Mouse (Mus musculus): ENCODE measurements around the gene Wdr25.
A peak's percentile ranks its signal among the peaks of the same experiment; 100 is the strongest.

Gene Wdr25

GRCm38 (mm10) chr12:108894432-108894816 lies 993 bp downstream of the Wdr25 start:
- no peak for DNase-seq (ENCODE audit: low spot score in 2 of 2)

DNA sequence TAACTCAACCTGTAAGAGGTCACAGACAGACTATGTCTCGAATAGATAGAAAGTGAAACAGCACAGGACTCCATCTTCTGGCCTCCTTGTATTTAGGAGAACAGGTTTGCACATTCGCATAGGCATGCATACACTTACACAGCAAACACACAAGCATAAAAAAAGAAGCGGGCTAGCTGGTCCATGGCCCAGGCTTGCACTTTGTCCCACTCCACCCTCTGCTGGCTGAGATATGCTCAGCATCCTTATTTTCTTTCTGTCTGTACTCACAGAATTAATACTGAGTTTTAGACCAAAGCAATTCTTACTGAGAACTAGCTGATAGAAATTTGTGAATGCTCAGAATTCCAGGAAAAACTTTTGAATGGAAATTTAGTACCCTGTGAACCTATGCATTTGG lies 2.6 kb downstream of the Wdr25 start:
- no peak for DNase-seq (ENCODE audit: low spot score in 2 of 2)

DNA sequence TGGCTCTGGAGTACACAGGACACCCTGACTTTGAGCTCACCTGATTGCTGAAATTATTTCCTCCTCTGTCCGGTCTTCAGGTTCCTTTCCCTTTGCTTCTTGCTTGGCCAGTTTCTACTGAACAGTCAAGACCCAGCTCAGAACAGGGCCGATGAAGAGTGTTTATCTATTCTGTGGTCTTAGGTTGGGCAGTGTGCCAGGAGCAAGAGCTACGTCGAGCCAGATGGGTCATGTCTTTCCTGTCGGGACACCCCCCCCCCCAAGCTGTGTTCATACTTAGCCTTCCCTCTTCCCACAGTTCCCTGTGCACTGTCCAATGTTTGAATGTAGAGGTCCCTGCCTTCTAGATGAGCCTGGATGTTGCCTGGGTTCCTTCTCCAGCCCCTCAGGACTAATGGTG lies 7.9 kb downstream of the Wdr25 start:
- DNase-seq (ENCODE audit: low spot score in 2 of 2) = no peak

DNA sequence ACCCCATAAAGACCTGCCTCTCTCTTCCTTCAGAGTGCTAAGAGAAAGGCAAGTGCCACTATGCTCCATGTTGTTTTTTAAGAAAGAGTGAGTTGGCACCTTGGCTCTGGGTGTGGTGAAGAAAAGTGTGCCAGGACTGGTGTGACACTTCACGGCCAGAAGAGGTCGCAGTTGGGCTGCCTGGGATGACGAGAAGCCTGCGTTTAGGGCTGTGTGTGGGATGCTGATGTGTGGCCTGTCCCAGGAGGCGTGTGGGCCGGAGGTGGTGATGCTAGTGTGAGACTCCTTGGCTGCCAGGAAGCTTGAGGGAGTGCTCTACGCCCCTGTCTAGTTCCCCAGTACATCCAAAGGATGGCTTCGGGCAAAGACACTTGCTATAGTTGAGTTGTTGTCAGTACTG lies 9.5 kb downstream of the Wdr25 start:
- DNase-seq (ENCODE audit: low spot score in 2 of 2) = peak; percentile 54 to 55

- peak; percentile 45 to 70 for DNase-seq (ENCODE audit: low spot score in 2 of 2)
Measured at GRCm38 (mm10) chr12:108903600-108904275, 10.3 kb downstream of the Wdr25 start.

DNA sequence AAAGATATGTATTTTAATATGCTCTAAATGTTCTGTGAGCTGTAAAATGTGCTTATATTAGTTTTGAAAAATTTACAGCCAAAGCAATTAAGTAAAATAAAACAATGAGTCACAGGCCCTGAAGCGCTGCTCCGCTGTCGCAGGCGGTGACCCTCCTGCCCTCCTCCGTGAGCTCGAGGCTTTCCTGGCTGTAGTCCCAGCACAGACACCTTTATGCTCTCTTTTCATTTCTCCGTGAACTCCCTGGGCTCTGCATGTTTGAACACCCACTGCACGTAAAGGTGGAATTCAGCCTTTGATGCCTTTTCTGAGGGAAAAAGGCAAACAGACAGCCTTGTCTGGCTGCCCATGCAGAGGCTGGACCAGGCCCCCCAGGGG lies 10.8 kb downstream of the Wdr25 start:
- DNase-seq (ENCODE audit: low spot score in 2 of 2) = no peak

DNA sequence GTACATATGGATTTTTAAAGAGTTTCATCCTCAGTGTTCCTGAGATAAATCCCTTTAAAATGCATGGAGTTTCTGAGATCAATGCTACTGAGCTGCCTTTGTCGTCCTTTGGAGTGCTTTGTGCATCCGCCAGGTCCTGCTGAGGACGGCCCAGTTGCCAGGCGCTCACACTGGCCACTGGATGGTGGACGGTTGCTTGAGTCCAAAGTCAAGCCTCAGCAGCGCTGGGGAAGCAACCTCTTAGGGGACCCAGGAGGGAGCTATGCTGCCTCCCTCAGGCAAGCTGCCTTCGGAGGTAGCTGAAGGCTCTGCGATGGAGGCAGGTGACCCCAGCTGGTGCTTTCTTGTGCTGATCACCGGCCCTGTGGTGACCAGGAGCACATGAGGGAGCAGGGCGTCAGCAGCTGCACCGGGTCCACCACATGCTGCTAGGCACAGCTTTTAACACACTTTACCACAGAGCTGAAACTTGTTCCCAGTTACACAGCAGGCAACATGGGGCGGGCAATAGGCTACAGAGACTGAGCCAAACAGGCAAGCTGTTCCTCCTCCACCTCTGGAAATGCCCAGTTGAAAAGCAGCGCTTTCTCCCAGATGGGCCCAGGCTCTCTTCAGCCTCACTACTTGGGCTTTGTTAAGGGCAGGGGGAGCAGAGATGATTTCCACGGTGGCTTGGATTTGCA lies 12.3 kb downstream of the Wdr25 start:
- DNase-seq (ENCODE audit: low spot score in 2 of 2) = no peak

GRCm38 (mm10) chr12:108906398-108906797 lies 13.0 kb downstream of the Wdr25 start:
- no peak for DNase-seq (ENCODE audit: low spot score in 2 of 2)

DNA sequence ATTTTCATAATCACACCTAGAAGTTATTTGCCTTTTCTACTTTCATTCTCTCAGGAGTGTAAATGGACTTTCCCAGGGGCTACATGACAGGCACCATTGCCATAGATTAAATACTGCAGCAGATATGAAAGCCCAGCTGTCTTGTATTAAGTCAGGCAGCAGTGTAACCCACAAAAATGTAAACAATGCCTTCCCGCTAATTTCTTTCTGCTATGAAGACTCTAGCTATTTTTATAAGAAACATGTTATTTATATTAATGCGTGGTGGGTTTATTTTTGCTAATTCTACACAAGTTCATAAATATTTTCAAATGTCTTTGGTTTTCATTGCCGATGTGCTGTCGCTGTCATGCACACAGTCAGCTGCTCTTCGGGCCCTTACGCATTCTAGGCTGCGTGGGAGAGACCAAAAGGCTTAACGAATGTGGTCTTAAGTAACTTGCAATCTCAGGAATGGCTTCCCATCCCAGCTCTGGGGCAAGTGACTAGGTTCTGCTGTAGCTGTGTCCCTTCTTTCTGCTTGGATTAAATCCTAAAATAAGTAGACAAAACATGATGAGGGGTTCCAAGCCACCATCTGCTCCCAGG lies 16.5 kb downstream of the Wdr25 start:
- DNase-seq (ENCODE audit: low spot score in 2 of 2) = no peak

GRCm38 (mm10) chr12:108912442-108912841 lies 19.0 kb downstream of the Wdr25 start:
- no peak for DNase-seq (ENCODE audit: low spot score in 2 of 2)

DNA sequence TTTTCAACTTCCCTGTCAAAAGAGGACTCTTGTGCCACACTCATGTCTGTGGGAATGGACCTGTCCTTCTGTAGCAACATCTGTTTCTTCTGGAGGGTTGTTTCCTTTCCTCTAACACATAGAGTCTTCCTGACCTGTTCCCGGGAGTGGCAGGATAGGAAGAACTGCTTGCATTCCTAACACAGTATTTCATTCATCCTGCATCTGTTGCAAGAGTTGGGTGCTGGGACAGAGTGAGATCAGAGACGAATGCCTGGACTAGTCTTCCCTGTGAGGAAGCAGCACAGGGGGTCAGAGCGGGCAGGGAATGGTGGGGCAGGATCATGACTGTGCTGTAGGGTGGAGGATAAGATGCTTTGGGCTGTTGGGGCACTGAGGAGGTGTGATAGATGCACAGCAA lies 20.8 kb downstream of the Wdr25 start:
- DNase-seq (ENCODE audit: low spot score in 2 of 2) = no peak

DNA sequence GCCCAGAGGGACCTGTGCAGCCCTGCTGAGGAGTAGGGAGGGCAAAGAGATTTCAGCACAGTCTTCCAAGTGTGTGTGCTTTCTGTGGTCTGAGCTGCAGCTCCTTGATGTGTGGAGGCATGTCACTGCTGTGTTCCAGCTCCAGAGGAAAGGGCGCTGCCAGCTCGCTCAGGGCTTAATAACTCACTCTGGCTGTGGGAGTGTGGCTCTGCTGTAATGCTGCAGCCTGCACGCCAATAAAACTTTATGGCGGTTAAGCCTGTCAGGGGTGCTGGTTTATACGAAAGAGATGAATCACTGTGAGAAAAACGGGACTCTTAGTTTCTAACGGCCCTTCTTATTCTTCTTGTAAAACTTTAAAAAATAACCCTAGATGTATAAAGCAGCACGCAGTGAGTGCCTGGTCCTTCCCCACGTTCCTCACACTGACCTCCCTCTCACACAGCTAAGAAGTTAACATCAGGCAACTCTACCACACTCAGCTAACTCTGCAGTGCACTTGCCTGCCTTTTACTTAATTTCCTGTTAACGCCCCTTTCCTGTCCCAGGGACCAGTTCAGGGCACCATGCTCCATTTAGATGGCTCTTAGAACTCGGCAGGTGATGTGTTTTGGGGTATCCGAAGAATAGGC lies 21.4 kb downstream of the Wdr25 start:
- no peak for DNase-seq (ENCODE audit: low spot score in 2 of 2)

- DNase-seq (ENCODE audit: low spot score in 2 of 2) = peak; percentile 49 to 58
Measured at GRCm38 (mm10) chr12:108915893-108916292, 22.5 kb downstream of the Wdr25 start.

- DNase-seq (ENCODE audit: low spot score in 2 of 2) = no peak
Measured at GRCm38 (mm10) chr12:108916447-108917042, 23.1 kb downstream of the Wdr25 start.

GRCm38 (mm10) chr12:108917509-108917908 lies 24.1 kb downstream of the Wdr25 start:
- DNase-seq (ENCODE audit: low spot score in 2 of 2) = no peak

DNA sequence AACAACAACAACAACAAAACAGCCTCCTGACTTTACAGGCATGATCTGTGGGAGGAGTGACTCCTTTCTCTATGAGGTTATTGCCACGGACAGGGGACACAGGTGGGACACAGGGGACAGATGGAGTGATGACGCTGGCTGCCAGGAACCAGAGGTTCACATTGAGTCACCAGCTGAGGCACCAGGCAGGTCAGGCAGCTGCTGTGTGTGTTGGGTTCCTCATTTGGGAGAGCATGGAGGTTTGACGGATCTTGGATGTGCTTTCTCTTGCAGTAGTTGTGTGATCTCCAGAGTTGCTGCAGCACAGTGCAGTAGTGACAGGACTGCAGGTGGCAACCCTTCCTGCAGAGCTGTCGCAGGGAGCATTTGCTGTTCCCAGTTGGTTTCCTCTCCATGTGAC lies 25.3 kb downstream of the Wdr25 start:
- DNase-seq (ENCODE audit: low spot score in 2 of 2) = no peak

DNA sequence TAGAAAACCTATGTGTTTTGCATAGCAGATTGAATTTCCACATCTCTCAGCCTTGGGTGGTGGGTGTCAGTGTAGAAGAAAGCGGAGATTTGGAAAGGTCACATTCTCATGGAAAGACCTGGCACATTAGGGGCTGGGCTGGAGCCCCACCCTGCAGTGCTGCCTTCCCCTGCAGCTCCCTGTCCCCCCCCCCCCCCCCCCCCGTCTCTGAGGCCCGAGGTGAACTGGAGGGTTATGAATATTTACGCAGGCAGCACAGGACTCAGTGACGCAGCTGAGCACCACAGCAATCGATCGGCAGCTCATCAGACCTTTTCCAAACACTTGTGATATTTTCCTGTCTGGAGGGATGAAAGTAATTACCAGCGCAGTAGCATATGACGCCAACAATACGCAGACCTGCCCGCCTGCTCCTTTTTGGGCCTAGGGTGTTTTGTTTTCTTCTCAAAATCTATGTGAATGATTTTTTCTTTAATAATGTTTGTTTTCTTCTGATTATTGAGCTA lies 33.2 kb downstream of the Wdr25 start:
- no peak for DNase-seq (ENCODE audit: low spot score in 2 of 2)

DNA sequence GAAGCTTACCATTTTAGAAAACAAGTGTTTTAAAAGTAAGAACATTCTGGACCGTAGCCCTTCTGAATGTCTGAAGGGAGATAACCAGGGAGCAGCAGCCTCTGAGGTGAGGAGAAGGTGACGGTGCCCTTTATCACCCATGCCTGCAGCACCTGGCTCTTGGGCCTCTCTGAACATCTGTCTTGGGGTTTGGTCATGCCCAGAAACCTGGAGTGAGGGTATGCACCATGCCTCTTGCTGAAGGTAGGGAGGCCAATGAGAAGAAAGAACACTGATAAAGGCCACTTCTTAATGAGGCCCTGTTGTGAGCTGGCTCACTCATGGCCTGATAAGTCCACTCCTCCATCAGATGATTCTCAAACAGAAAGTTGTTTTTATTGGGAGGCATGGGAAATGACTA lies 34.8 kb downstream of the Wdr25 start:
- no peak for DNase-seq (ENCODE audit: low spot score in 2 of 2)

- DNase-seq (ENCODE audit: low spot score in 2 of 2) = no peak
Measured at GRCm38 (mm10) chr12:108929475-108929874, 36.0 kb downstream of the Wdr25 start.

- DNase-seq (ENCODE audit: low spot score in 2 of 2) = no peak
Measured at GRCm38 (mm10) chr12:108931341-108932053, 38.1 kb downstream of the Wdr25 start.

DNA sequence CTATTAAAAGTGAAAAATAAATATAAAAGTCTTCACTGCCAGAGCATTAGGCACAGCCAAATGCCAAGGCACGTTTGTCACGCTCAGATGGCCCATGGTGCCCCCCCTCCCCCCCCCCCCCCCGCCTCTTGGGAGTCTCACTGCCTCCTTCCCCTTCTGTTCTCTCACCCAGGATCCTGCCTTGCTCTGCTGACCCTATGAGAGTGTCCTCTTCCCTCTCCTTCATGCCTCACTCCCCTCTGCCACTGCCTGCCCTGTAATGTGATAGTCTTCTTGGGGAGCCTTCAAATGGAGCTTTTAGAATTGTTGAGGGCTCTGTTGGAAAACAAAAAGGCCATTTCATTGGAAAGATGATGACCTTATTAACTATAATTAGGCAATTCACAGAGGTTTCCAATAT lies 38.7 kb downstream of the Wdr25 start:
- no peak for DNase-seq (ENCODE audit: low spot score in 2 of 2)

DNA sequence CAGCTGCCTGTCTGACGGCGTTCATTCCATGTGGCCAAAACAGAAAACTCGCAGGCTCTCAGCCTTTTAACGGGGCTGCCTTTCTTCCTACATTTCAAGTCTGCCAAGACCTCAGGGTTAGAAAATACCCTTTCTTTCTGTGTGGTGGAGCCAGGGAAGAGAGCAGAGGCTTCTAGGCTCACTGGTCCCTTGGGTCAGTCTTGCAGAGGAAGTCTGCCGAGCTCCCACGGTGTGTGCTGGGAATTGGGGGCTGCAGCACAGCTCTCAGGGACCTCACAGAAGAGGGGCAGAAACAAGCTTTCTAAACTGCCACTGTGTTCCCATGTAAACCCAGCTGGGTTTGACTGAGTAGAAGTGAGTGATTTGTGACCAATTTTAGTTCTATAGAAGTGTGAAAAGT lies 40.8 kb downstream of the Wdr25 start:
- no peak for DNase-seq (ENCODE audit: low spot score in 2 of 2)

Measured in frontal cortex, postnatal 10 days (tissue).